Mouse (Mus musculus): Measurements from ENCODE around the gene Mapk12. TPM values are rescaled to one million over a fixed set of nuclear protein-coding genes. Genes with fewer than 3 reads are reported as not detected.

The Mapk12 gene
- polyA plus RNA-seq, 1 experiment from 2014 or later, result 13.4 TPM

GRCm38 (mm10) chr15:89177576-89178259 is 37.2 kb upstream of the Mapk12 start:
- peaks cover 86% of the 10 kb centered on the region for H3K4me1 ChIP-seq
- H3K9ac ChIP-seq, result no peak overlapping the region
- WGBS, result 57% methylated on average over 4 of the region's 4 CpGs
- H3K4me2 ChIP-seq, result peak overlapping the region; percentile 96
- no peaks in the 10 kb centered on the region for H3K9me3 ChIP-seq
- H3K36me3 ChIP-seq, result no peaks in the 10 kb centered on the region
- H3K27ac ChIP-seq, result peak overlapping the region; percentile 96
- H3K27me3 ChIP-seq, result no peaks in the 10 kb centered on the region
- H3K4me3 ChIP-seq, result peak overlapping the region; percentile 87; the same call in 1 of the 2 replicates
- ATAC-seq (ENCODE audit: borderline replicate concordance, extremely low read depth, low FRiP score, low TSS enrichment), result no peak

- 8% methylated on average over 5 of the region's 5 CpGs for whole genome bisulfite sequencing
- no peak for ATAC-seq (ENCODE audit: borderline replicate concordance, extremely low read depth, low FRiP score, low TSS enrichment)
- H3K36me3 ChIP-seq, result no peaks in the 10 kb centered on the region
- no peak overlapping the region; the same call in 1 of the 2 replicates for H3K4me3 ChIP-seq
- H3K27me3 ChIP-seq, result no peaks in the 10 kb centered on the region
- H3K4me1 ChIP-seq, result peaks cover 86% of the 10 kb centered on the region
- H3K9me3 ChIP-seq, result no peaks in the 10 kb centered on the region
- peak overlapping the region; percentile 1; the same call in 1 of the 2 replicates for H3K9ac ChIP-seq
- peak overlapping the region; percentile 96 for H3K4me2 ChIP-seq
- H3K27ac ChIP-seq, result peak overlapping the region; percentile 96
These were observed 36.6 kb upstream of the Mapk12 start for GRCm38 (mm10) chr15:89177121-89177520.

- Histone ChIP-seq H3K4me1 (peaks cover 88% of the 10 kb centered on the region), H3K9ac (no peak overlapping the region), H3K4me2 (peak overlapping the region; percentile 27), H3K9me3 (no peaks in the 10 kb centered on the region), H3K27me3 (no peaks in the 10 kb centered on the region), H3K27ac (peak overlapping the region; percentile 69), H3K4me3 (no peak overlapping the region), H3K36me3 (no peaks in the 10 kb centered on the region)
- no peak for ATAC-seq (ENCODE audit: borderline replicate concordance, extremely low read depth, low FRiP score, low TSS enrichment)
- 41% methylated on average over 13 of the region's 13 CpGs for WGBS
These were observed 35.1 kb upstream of the Mapk12 start for GRCm38 (mm10) chr15:89175411-89176155.

GRCm38 (mm10) chr15:89174889-89175339 is 34.4 kb upstream of the Mapk12 start:
- Histone ChIP-seq H3K9me3 (no peaks in the 10 kb centered on the region), H3K4me3 (no peak overlapping the region), H3K27me3 (no peaks in the 10 kb centered on the region), H3K4me2 (0 out of 2 replicates have a peak overlapping the region, but pooled peaks have one; percentile 99), H3K27ac (peak overlapping the region; percentile 69; the same call in 1 of the 2 replicates), H3K9ac (no peak overlapping the region), H3K4me1 (peaks cover 95% of the 10 kb centered on the region), H3K36me3 (no peaks in the 10 kb centered on the region)
- WGBS, result 42% methylated on average over 11 of the region's 11 CpGs
- no peak for ATAC-seq (ENCODE audit: borderline replicate concordance, extremely low read depth, low FRiP score, low TSS enrichment)

GRCm38 (mm10) chr15:89173906-89174214 is 33.4 kb upstream of the Mapk12 start:
- WGBS, result 1% methylated on average over 15 of the region's 15 CpGs
- H3K27ac ChIP-seq, result 0 out of 2 replicates have a peak overlapping the region, but pooled peaks have one; percentile 9
- ATAC-seq (ENCODE audit: borderline replicate concordance, extremely low read depth, low FRiP score, low TSS enrichment), result peak; percentile 29; the same call in 1 of the 2 replicates
- H3K4me2 ChIP-seq, result peak overlapping the region; percentile 99
- H3K36me3 ChIP-seq, result no peaks in the 10 kb centered on the region
- no peaks in the 10 kb centered on the region for H3K9me3 ChIP-seq
- H3K4me1 ChIP-seq, result peaks cover 100% of the 10 kb centered on the region
- peak overlapping the region; percentile 53 for H3K4me3 ChIP-seq
- no peaks in the 10 kb centered on the region for H3K27me3 ChIP-seq
- peak overlapping the region; percentile 65 for H3K9ac ChIP-seq

GRCm38 (mm10) chr15:89173024-89173905 is 32.8 kb upstream of the Mapk12 start:
- ATAC-seq (ENCODE audit: borderline replicate concordance, extremely low read depth, low FRiP score, low TSS enrichment), result 0 out of 2 replicates have a peak, but pooled peaks have one; percentile 3

GRCm38 (mm10) chr15:89172276-89172935 is 31.9 kb upstream of the Mapk12 start:
- Histone ChIP-seq H3K4me2 (peak overlapping the region; percentile 99), H3K9me3 (no peaks in the 10 kb centered on the region), H3K27ac (peak overlapping the region; percentile 46), H3K4me1 (peaks cover 88% of the 10 kb centered on the region), H3K4me3 (peak overlapping the region; percentile 53), H3K9ac (peak overlapping the region; percentile 65), H3K36me3 (peaks cover 11% of the 10 kb centered on the region), H3K27me3 (no peaks in the 10 kb centered on the region)
- ATAC-seq (ENCODE audit: borderline replicate concordance, extremely low read depth, low FRiP score, low TSS enrichment), result no peak
- 57% methylated on average over 17 of the region's 17 CpGs for WGBS

More at GRCm38 (mm10) chr15:89173024-89173905, 32.8 kb upstream of the Mapk12 start:
- H3K27ac ChIP-seq, result peak overlapping the region; percentile 46
- WGBS, result under 1% methylated on average over 64 of the region's 65 CpGs
- H3K4me3 ChIP-seq, result peak overlapping the region; percentile 53
- H3K4me2 ChIP-seq, result peak overlapping the region; percentile 99
- no peaks in the 10 kb centered on the region for H3K27me3 ChIP-seq
- peaks cover 2% of the 10 kb centered on the region for H3K36me3 ChIP-seq
- no peaks in the 10 kb centered on the region for H3K9me3 ChIP-seq
- peaks cover 97% of the 10 kb centered on the region for H3K4me1 ChIP-seq
- peak overlapping the region; percentile 65 for H3K9ac ChIP-seq

- Histone ChIP-seq H3K27ac (no peak overlapping the region), H3K4me2 (no peak overlapping the region), H3K4me1 (peaks cover 80% of the 10 kb centered on the region), H3K4me3 (no peak overlapping the region), H3K27me3 (no peaks in the 10 kb centered on the region), H3K9ac (no peak overlapping the region), H3K36me3 (peaks cover 19% of the 10 kb centered on the region), H3K9me3 (no peaks in the 10 kb centered on the region)
- no peak for ATAC-seq (ENCODE audit: borderline replicate concordance, extremely low read depth, low FRiP score, low TSS enrichment)
- WGBS, result 80% methylated on average over 5 of the region's 5 CpGs
These were observed 31.1 kb upstream of the Mapk12 start for GRCm38 (mm10) chr15:89171526-89172051.

- no peaks in the 10 kb centered on the region for H3K9me3 ChIP-seq
- peak overlapping the region; percentile 15; the same call in 1 of the 2 replicates for H3K9ac ChIP-seq
- 24% methylated on average over 3 of the region's 3 CpGs for WGBS
- no peak overlapping the region for H3K4me3 ChIP-seq
- peak overlapping the region; percentile 12 for H3K4me2 ChIP-seq
- peaks cover 34% of the 10 kb centered on the region for H3K36me3 ChIP-seq
- peak overlapping the region; percentile 86 for H3K27ac ChIP-seq
- peaks cover 65% of the 10 kb centered on the region for H3K4me1 ChIP-seq
- no peak for ATAC-seq (ENCODE audit: borderline replicate concordance, extremely low read depth, low FRiP score, low TSS enrichment)
- no peaks in the 10 kb centered on the region for H3K27me3 ChIP-seq
These were observed 29.6 kb upstream of the Mapk12 start for GRCm38 (mm10) chr15:89170102-89170501.

- H3K4me1 ChIP-seq, result peaks cover 58% of the 10 kb centered on the region
These were observed 28.9 kb upstream of the Mapk12 start for GRCm38 (mm10) chr15:89169431-89169830.

More at GRCm38 (mm10) chr15:89169431-89169830, 28.9 kb upstream of the Mapk12 start:
- H3K36me3 ChIP-seq, result peaks cover 41% of the 10 kb centered on the region
- H3K9ac ChIP-seq, result peak overlapping the region; percentile 25
- H3K9me3 ChIP-seq, result no peaks in the 10 kb centered on the region
- peak; percentile 77 for ATAC-seq (ENCODE audit: borderline replicate concordance, extremely low read depth, low FRiP score, low TSS enrichment)
- WGBS, result 9% methylated on average over 10 of the region's 10 CpGs
- H3K27me3 ChIP-seq, result no peaks in the 10 kb centered on the region
- H3K4me2 ChIP-seq, result peak overlapping the region; percentile 50
- peak overlapping the region; percentile 22 for H3K4me3 ChIP-seq
- peak overlapping the region; percentile 86 for H3K27ac ChIP-seq
